Comparison of ENCODE assay signal across 16 mouse cellular contexts in the genomic region with DNA sequence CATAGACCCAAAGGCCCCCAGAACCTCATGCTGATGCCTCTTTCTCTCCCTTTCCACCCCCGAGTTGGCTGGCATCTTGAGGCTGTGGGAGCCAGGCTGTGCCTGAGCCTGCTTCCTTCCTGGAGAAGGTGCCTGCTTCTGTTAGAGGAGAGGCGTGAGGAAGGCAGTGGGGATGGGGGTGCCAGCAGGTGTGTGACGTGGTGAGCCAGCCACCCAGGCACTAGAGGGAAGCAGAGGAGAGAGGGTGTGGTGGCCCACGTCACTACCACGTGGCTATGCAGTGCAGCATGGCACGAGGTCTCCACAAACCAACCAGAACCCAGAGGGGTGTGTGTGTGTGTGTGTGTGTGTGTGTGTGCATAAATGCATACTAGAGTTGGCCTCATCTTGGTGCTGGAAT. TPM values are rescaled to one million over a fixed set of nuclear protein-coding genes. Genes with fewer than 3 reads are reported as not detected.
DNase-seq lines count a peak whose midpoint lies in the region; ATAC-seq lines count a peak whose summit lies in the region.
"Had no signal": no experiment of that assay in that cellular context is flagged by ENCODE, and none has a peak within 500 bp of the region (broad histone marks: within the 10 kb centered on the region; RNA-seq: fewer than 3 reads in every experiment).

No protein-coding gene starts in this region.

- peaks cover 25% of the 10 kb centered on the region for H3K27me3 ChIP-seq in heart, embryonic 12.5 days (replicated peaks)
- H3K27me3 ChIP-seq in embryonic facial prominence, embryonic 10.5 days (replicated peaks; ENCODE audit: low read depth, poor library complexity, severe bottlenecking), result peaks cover 14% of the 10 kb centered on the region
- H3K27me3 ChIP-seq in hindbrain, embryonic 11.5 days (ENCODE audit: control insufficient read depth, insufficient read depth, low read length), result no peaks in the 10 kb centered on the region
- H3K27me3 ChIP-seq: embryonic facial prominence, embryonic 13.5 days; midbrain, embryonic 13.5 days; neural tube, embryonic 12.5 days had no signal

- no peaks in the 10 kb centered on the region for H3K36me3 ChIP-seq in heart, embryonic 12.5 days
- no peaks in the 10 kb centered on the region for H3K36me3 ChIP-seq in embryonic facial prominence, embryonic 10.5 days (replicated peaks)
- H3K36me3 ChIP-seq in hindbrain, embryonic 11.5 days (ENCODE audit: control insufficient read depth, insufficient read depth, low read length), result no peaks in the 10 kb centered on the region
- H3K36me3 ChIP-seq: embryonic facial prominence, embryonic 13.5 days; heart, embryonic 15.5 days; liver, embryonic 12.5 days; midbrain, embryonic 13.5 days; neural tube, embryonic 12.5 days had no signal

- no peak overlapping the region for H3K27ac ChIP-seq in heart, embryonic 12.5 days (ENCODE audit: poor library complexity, severe bottlenecking)
- H3K27ac ChIP-seq in embryonic facial prominence, embryonic 10.5 days (replicated peaks), result no peak overlapping the region
- no peak overlapping the region for H3K27ac ChIP-seq in hindbrain, embryonic 11.5 days (ENCODE audit: low read depth, low read length)
- H3K27ac ChIP-seq: embryonic facial prominence, embryonic 13.5 days; gastrocnemius, adult 2 months; heart, embryonic 15.5 days; liver, embryonic 12.5 days; neural tube, embryonic 12.5 days had no signal

- no peak overlapping the region for H3K4me3 ChIP-seq in heart, embryonic 12.5 days
- H3K4me3 ChIP-seq in embryonic facial prominence, embryonic 10.5 days, result no peak overlapping the region
- no peak overlapping the region for H3K4me3 ChIP-seq in hindbrain, embryonic 11.5 days (ENCODE audit: low read depth, low read length)
- H3K4me3 ChIP-seq: embryonic facial prominence, embryonic 13.5 days; gastrocnemius, adult 2 months; heart, embryonic 15.5 days; liver, embryonic 12.5 days; midbrain, embryonic 13.5 days; neural tube, embryonic 12.5 days had no signal

- peaks cover 15% of the 10 kb centered on the region for H3K4me1 ChIP-seq in heart, embryonic 12.5 days (replicated peaks)
- peaks cover 23% of the 10 kb centered on the region for H3K4me1 ChIP-seq in embryonic facial prominence, embryonic 10.5 days
- no peaks in the 10 kb centered on the region for H3K4me1 ChIP-seq in hindbrain, embryonic 11.5 days (replicated peaks; ENCODE audit: control insufficient read depth, insufficient read depth, low read length)
- H3K4me1 ChIP-seq: embryonic facial prominence, embryonic 13.5 days; liver, embryonic 12.5 days had no signal

- H3K4me2 ChIP-seq in heart, embryonic 12.5 days, result no peak overlapping the region
- no peak overlapping the region for H3K4me2 ChIP-seq in hindbrain, embryonic 11.5 days (replicated peaks; ENCODE audit: low read depth, low read length)
- H3K4me2 ChIP-seq: embryonic facial prominence, embryonic 13.5 days; heart, embryonic 15.5 days; liver, embryonic 12.5 days; midbrain, embryonic 13.5 days; neural tube, embryonic 12.5 days had no signal

- 65% methylated on average over 6 of the region's 6 CpGs for WGBS in heart, embryonic 12.5 days
- WGBS in embryonic facial prominence, embryonic 10.5 days, result 66% methylated on average over 6 of the region's 6 CpGs
- 72% methylated on average over 5 of the region's 6 CpGs for WGBS in hindbrain, embryonic 11.5 days

- no peak overlapping the region for H3K9ac ChIP-seq in heart, embryonic 12.5 days
- no peak overlapping the region for H3K9ac ChIP-seq in hindbrain, embryonic 11.5 days (ENCODE audit: low read depth, low read length)
- H3K9ac ChIP-seq: embryonic facial prominence, embryonic 13.5 days; heart, embryonic 15.5 days; liver, embryonic 12.5 days; midbrain, embryonic 13.5 days; neural tube, embryonic 12.5 days had no signal

- H3K9me3 ChIP-seq in heart, embryonic 12.5 days (replicated peaks), result no peaks in the 10 kb centered on the region
- no peaks in the 10 kb centered on the region for H3K9me3 ChIP-seq in embryonic facial prominence, embryonic 10.5 days
- H3K9me3 ChIP-seq in hindbrain, embryonic 11.5 days (ENCODE audit: control insufficient read depth, low read length), result no peaks in the 10 kb centered on the region
- H3K9me3 ChIP-seq: embryonic facial prominence, embryonic 13.5 days; heart, embryonic 15.5 days; liver, embryonic 12.5 days; midbrain, embryonic 13.5 days; neural tube, embryonic 12.5 days had no signal

- DNase-seq in layer of hippocampus, adult 11-12 months (ENCODE audit: low spot score), result peak; percentile 76
- no peak for DNase-seq in layer of hippocampus, postnatal 36 days
- DNase-seq in cerebellum, postnatal 25 days, result peak; percentile 43 to 59
- DNase-seq in frontal cortex, postnatal 36 days (ENCODE audit: low spot score in 2 of 2), result peak; percentile 86 to 90
- DNase-seq in right cerebral cortex, postnatal 10 days (ENCODE audit: low spot score in 2 of 2), result peak; percentile 75 to 90
- no peak for DNase-seq in embryonic facial prominence, embryonic 10.5 days (ENCODE audit: low spot score)
- DNase-seq in hindbrain, embryonic 11.5 days (ENCODE audit: low spot score), result no peak
- DNase-seq: gastrocnemius, adult 2 months; kidney, postnatal 36 days; lung, postnatal 14 days had no signal

- ATAC-seq in heart, embryonic 12.5 days (ENCODE audit: insufficient number of reproducible peaks, low FRiP score), result no peak
- ATAC-seq in hindbrain, embryonic 11.5 days (ENCODE audit: low FRiP score), result no peak
- ATAC-seq: liver, embryonic 12.5 days; midbrain, embryonic 13.5 days had no signal

RNA-seq across cellular contexts. Expression of a gene that starts 9.4 kb away (rescaled TPM):
- total RNA-seq in layer of hippocampus, postnatal 36 days (2021), result 100 to 1,000 TPM; 301 to 303 TPM
- polyA plus RNA-seq in heart, embryonic 12.5 days (2016; fragmentation: Nextera tagmentation; extraction: Ambion mirVana), result 0.59 and 1.3 TPM in 2 replicates
- 0.44 and 0.64 TPM in 2 replicates for polyA plus RNA-seq in embryonic facial prominence, embryonic 10.5 days (2016; fragmentation: Nextera tagmentation; extraction: Ambion mirVana)
- polyA plus RNA-seq in hindbrain, embryonic 11.5 days (2014; fragmentation: Nextera tagmentation; extraction: Ambion mirVana), result 2.1 and 2.4 TPM in 2 replicates

RNA-seq across cellular contexts. Expression of a gene that starts 59.0 kb away (rescaled TPM):
- total RNA-seq in layer of hippocampus, postnatal 36 days (2021), result 10 to 100 TPM; 78.7 to 89.3 TPM
- polyA plus RNA-seq in heart, embryonic 12.5 days (2016; fragmentation: Nextera tagmentation; extraction: Ambion mirVana), result 0.14 and 0.26 TPM in 2 replicates
- 0.29 and 0.52 TPM in 2 replicates for polyA plus RNA-seq in embryonic facial prominence, embryonic 10.5 days (2016; fragmentation: Nextera tagmentation; extraction: Ambion mirVana)
- 0.59 and 0.69 TPM in 2 replicates for polyA plus RNA-seq in hindbrain, embryonic 11.5 days (2014; fragmentation: Nextera tagmentation; extraction: Ambion mirVana)

Comparison
In these comparisons a context has a peak if more than half of its experiments do, and no peak if none do; other contexts are left out.
1. DNase-seq: peak in layer of hippocampus, adult 11-12 months (single experiment), cerebellum, postnatal 25 days (2 of 2), frontal cortex, postnatal 36 days (2 of 2) and right cerebral cortex, postnatal 10 days (2 of 2); none in layer of hippocampus, postnatal 36 days (0 of 2), embryonic facial prominence, embryonic 10.5 days (single experiment) and hindbrain, embryonic 11.5 days (single experiment).